Mouse (Mus musculus) CH12F3 (cell line): ENCODE results near the gene Slc36a2.
"Not testable (repeated sequence)": the region's sequence is repeated elsewhere in the genome, so short reads cannot be mapped to it uniquely, and the experiment has no call there.

Source experiments
- in situ Hi-C: fragments of 300-500 bp; cut with MboI; formaldehyde crosslinking; loops from 2 replicates; pipeline ENCODE4 v1.14.3; 2020; ENCODE audit warnings: low sequenced_read_pairs

Gene Slc36a2

DNA sequence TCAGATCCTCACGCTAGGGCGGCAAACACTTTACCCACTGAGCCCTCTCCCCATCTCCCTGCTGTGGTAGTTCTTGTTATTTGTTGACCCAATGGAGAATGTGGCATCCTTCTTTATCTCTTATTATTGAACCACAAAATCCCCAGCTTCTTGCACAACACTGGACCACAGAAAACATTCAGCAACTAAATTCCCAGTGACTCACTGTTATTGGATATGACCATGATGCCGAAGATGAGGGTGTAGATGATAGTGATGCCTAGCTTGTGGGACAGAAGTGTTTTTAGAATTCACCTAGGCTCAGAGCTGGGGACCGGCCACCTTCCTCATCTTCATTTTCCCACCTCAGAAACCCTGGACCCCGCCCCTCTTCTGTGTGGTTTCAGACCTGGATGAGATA, 50.0 kb downstream of the Slc36a2 start:
- in situ Hi-C loops: no loop called here

DNA sequence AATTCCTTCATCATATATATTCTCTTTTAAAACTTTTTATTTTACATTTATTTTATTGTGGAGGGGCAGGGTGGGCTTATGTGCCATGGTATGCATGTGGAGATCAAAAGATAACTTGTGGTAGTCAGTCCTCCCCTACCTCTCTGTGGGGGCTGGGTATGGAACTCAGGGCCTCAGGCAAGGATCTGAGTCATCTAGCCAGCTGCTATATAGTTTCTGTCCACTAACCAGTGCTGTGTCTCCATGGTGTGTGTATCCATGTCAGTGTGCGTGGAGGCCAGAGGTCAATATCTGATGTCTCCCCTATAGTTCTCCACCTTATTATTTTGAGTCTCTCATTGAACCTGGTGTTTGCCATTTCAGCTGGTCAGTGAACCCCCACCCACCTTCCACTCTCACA, 50.5 kb downstream of the Slc36a2 start:
- in situ Hi-C loops: no loop called here

DNA sequence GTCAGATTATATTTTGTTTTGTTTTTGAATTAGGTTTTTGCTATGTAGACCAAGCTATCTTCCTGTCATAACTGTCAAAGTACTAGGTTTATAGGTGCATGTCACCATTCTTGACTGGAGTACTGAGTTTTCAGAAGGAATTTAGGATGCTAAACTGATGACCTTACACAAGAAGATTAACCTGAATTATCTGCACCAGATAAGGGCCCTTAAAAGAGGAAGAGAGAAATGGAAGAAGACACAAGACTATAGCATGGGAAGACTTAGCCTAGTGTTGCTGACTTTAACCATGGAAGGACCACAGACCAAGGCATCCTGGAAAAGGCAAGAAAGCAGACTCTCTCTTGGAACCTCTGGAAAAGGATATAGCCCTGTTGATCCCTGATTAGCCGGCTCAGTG, 51.7 kb downstream of the Slc36a2 start:
- in situ Hi-C loops: no loop called here

DNA sequence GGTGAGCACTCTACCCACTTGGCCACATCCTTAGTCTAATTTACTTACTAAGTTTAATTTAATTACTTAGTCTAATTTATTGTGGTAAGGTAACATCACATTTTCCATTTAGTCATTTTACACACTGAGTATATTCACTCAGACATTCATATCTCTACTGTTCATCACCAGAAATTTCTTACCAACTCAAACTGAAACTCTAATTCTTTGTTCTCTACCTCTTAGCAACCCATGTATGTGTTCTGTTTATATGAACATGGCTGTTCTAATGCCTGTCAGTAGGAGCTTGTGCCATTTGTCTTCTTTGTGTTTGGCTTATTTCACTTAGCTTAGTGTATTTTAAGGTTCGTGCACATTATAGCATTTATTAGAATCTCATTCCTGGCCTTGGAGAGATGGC, 52.9 kb downstream of the Slc36a2 start:
- in situ Hi-C loops: no loop called here

DNA sequence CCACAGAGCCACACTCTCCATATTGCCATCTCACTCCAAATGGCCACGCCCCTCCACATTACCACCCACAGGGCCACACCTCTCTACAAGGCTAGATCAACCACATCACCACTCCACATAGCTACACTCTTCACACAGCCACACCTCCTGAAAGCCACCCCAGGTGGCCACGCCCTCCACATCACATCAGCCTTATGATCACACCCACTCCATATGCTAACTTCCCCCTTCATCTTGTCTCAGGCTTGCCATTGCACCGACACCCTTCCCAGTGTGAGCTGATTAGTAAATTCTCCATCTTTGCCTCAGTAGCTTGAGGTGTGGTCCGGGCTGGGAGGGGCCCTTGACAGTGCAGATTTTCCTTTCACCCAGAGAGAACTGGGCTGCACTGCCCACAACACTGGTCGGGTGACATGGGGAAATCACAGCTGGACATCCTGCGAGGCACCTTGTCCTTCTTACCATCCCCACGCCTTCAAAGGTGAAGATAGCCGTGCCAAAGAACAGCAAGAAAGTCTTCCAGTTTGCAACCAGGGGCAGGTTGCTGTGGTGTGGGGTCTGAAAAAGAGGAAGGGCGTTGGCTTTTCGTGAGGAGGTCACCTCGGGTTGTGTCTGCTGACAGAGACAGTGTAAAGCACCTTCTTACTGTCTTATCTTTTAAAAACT, 53.7 kb downstream of the Slc36a2 start:
- in situ Hi-C loops: no loop called here

DNA sequence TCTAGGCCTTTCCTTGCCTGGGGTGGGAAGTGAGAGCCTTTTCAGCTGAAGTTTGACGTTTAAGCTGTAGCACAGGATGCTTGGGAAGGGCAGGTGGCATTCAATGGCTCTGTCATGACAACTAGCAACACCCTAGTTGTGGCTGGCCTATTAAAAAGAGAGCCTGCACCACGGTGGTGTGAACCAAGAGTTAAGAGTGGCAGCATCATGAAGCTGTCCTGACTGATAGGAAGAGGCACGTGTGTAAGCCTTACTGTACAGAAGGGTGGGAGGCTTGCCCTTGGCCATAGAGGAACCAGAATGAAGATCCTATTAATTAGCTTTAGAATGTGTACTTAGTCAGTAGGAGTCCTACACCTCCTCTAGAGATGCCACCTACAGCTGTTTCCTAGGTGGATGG, 56.5 kb downstream of the Slc36a2 start:
- in situ Hi-C loops: no loop called here

DNA sequence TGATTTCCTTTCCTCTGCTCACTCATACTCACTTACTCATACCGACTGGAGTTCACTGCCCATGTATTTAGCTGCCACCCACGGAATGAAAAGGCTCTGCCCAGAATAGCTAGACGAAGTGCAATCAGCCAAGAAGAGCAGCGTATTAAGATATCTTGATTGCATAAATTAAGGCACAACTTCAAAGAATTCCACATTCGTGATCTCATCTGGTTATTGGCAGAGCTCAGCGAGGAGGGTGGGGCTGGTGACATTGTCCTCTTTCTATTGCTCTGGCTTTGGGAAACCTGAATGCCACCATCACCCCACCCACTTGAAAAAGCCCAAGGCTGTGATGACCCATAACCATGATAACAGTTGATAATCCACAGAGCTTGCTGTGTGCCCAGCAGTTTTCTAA, 56.9 kb downstream of the Slc36a2 start:
- in situ Hi-C loops: no loop called here

DNA sequence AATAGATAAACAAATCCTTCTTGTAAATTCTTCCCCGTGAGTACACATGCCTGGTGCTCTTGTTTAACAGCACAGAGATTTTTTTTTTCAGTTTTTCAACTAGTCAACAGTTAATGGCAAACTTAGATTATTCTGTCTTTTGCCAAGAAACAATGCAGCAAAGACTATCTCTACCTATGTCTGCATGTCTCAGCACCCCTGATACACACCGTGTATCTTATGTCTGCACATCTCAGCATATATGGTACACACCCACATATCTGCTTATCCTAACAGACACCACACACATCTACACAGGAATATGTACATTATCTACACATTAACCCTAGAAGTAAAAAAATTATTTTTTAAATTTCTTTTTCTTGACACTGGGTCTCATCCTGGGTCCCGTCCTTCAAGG, 58.2 kb downstream of the Slc36a2 start:
- in situ Hi-C loops: no loop called here

DNA sequence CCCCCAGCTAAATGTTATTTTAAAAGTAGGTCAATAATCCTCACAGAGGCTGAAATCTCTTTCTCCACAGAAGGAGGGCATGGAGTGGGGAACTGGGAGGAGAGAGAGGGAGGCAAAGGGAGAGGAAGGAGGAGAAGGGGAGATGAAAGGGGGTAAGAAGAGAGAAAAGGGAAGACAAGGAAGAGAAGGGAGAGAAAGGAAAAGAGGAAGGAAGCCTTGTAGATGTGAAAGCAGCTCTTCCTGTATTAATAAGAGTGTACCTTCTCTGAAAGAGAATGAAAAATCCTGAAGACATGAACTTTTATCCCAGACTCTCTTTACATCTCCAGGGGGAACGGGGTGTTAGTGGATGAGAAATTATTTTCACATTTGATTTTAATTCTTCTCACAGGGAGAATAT, 63.4 kb downstream of the Slc36a2 start:
- in situ Hi-C loops: no loop called here

DNA sequence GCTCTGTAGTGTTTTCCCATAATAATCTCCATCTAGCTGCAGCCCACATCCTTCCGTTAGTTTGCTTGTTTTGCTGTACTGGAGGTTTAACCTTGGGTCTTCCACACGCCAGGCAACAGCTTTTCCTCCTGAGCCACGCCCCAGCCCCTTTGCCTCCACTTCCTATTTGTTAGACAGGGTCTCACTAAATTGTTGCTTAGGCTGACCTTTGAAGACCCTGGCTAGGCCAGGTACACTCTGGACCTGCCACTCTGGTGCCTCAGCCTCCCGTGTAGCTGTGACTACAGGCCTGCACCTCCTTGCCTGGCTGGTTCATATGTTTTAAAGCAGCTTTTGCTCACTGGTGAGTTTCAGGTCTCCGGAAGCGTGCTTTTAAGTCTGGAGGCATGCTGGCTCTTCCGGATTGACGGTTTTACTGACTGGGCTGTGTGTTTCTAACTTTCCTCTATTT, 64.0 kb downstream of the Slc36a2 start:
- in situ Hi-C loops: no loop called here

DNA sequence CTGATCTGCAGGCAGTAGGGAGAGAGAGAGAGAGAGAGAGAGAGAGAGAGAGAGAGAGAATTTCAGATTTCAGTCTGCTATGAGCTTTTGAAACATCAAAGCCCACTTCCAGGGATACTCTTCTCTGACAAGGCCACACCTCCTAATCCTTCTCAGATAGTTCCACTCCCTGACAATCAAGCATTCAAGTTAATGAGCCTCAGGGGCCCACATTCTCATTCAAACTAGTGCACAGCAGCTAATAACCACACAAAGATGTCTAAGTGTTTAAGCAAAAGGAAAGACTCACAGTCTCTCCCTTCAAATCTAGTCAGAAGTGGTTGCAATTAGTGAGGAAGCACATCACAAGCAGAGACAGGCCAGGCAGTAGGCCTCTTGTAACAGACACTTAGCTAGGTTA, 64.6 kb downstream of the Slc36a2 start:
- in situ Hi-C loops: no loop called here

DNA sequence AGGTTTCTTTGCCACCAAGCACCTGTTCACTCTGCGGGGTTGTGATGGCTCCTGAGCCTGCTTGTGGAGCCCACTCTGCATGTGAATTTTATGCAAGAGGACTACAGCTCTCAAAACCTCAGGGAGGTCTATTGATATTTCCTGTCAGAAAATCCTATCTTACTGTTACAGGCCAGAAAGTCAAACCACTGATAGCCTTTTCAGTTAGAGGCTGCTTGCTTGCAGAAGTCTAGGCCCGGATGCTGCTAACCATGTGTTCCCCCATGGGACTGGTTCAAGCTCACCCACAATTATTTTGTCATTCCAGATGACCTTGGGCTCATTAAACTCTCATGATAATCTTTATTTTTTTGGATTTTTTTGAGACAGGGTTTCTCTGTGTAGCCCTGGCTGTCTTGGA, 67.8 kb downstream of the Slc36a2 start:
- in situ Hi-C loops: no loop called here

DNA sequence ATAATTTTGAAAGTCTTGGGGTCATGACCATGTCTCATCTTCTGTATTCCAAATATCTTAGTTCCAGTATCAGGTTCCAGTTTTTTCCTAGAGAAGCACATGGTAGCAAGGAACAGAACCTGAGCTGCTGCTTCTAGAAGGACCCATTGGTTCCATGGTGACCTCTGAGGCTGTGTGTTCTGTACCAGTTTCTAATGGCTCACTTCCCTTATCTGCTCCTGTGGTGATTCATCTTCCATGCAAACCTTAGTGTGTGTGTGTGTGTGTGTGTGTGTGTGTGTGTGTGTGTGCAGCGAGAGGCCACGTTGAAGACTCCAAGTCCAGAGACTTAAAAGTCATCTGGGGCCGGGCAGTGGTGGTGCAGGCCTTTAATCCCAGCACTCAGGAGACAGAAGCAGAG, 68.9 kb downstream of the Slc36a2 start:
- in situ Hi-C loops: no loop called here

DNA sequence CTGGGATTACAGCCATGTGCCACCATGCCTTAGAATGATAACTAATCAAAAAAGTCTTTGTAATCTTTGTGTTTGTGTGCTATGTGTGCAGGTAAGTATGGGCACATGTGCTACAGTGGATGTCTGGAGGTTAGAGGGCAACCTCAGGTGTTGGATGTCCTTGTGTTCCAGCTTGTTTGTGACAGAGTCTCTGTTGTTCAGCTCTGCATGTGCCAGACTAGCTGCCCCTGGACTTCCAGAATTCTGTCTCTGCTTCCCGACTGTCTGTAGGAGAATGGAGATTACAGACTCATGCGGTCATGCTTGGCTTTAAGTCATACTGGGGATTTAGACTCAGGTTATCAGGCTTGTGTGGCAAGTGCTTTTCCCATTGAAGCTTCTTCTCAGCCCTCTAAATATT, 70.6 kb downstream of the Slc36a2 start:
- in situ Hi-C loops: no loop called here

DNA sequence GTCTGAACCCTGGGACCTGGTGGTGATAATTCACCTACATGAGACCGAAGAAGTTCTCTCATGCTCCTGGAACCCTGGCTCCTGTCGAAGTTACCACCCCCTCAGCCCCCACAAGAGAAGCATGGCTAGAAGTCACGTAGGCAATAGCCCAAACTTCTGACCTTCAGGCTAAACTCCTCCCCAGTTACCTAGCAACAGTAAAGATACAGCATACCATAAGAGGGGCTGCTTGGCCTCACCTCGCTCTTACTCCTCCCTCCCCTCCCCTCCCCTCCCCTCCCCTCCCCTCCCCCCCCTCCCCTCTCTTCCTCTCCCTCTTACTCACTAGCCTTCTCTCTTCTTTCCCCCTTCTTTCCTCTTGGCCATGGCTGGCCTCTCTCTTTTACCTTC, 71.0 kb downstream of the Slc36a2 start:
- in situ Hi-C loops: not testable (repeated sequence)

DNA sequence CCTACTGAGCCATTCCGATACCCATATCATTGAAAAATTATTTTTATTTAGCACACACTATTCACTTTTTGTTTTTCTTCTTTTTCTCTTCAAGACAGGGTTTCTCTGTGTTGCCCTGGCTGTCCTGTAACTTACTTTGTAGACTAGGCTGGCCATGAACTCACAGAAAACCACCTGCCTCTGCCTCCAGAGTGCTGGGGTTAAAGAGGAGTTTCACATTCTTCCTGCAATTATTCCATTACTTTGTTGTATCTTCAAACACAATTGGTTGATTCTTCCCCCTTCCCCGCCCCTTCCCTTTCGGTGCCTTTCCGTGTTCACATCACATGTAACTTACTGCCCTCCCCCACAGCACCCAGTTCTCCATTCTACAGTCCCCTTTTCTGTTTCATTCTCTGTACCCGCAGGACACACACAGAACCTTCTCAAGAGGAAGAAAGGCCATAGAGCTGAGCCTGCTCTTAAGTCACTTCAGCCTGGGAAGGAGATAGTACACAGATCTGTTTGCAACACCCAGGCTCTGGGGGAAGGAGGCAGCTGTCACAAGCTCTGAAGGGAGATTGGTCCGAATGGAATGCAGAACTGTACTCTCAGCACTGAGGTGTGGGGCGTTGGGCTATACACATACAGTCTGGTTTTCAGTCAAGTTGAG, 71.5 kb downstream of the Slc36a2 start:
- in situ Hi-C loops: no loop called here

DNA sequence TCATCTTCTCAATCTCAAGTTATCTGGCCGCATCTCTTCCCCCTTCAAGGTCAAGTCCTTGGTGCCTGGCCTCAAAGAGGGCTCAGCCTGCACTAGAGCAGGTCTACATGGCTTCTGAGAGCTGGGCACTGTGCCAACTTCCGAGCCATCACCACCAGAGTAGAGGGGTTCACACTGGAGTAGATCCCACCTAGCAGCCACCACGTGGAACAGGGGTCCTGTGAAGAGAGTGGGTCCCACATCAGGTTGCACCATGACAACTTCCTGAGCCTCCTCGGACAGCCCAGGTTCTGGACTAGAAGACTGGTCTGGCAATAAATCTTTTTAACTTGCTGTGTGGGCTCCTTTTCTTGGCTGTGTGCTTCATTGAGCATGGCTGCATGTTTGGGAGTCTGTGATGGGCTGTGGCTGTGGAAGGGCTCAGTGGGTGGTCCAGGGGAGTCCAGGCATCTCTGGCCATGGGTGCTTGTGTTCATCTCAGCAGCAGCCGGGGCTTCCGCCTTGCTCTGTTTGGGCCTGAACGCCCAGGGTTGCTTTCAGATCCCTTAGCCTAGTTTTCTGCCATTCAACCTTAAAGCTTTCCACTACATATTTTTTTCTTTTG, 74.2 kb downstream of the Slc36a2 start:
- in situ Hi-C loops: no loop called here

DNA sequence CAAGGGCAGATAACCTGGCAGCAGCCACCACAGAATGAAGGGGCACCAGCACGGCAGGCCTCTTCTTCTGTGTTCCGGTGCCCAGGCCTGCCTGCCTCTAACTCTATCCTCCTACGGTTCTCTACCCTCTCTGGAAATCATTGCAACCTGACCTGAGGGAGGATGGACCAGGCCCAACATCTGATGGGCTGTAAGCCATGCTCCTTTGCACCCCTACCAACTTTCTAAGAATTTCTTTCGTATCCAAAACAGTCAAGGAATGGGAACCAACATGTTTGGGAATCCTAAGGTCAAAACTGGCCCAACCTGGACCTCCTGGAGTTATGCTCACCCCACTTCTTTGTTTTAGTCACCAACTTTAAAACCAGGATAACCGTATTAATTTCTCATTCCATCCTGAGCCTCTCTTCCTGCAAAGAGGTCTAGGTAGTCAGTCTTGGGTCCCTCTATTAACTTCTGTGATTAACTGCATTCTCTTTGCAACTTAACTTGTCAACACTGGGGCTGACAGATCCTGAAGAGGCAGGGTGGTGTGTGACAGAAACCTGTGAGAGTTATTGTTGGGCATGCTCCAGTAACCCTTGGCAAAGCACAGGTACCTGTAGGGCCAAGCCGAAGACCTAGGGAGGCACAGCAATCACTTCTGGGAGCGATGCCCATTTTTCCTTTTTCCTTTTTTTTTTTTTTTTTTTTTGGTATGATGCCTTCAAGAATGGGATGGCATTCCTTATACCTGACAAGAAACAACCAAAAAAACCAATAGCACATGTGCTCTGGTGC, 75.2 kb downstream of the Slc36a2 start:
- in situ Hi-C loops: no loop called here
